ENCODE assay signal across 23 mouse cellular contexts in genomic region chr11:3212526-3212925, GRCm38 (mm10).
"Had no signal": no experiment of that assay in that cellular context is flagged by ENCODE, and none has a peak within 500 bp of the region (broad histone marks: within the 10 kb centered on the region; RNA-seq: fewer than 3 reads in every experiment).

No protein-coding gene starts in this region.

- ATAC-seq: liver, embryonic 12.5 days; midbrain, embryonic 13.5 days; midbrain, embryonic 16.5 days had no signal

- H3K27me3 ChIP-seq: kidney, embryonic 15.5 days; limb, embryonic 13.5 days; liver, embryonic 12.5 days; liver, embryonic 15.5 days; lung, embryonic 15.5 days; megakaryocyte, embryonic 14.5 days; midbrain, embryonic 13.5 days; neural tube, embryonic 13.5 days had no signal

- H3K4me3 ChIP-seq: kidney, embryonic 15.5 days; limb, embryonic 10.5 days; limb, embryonic 13.5 days; liver, embryonic 12.5 days; liver, embryonic 15.5 days; lung, embryonic 15.5 days; megakaryocyte, embryonic 14.5 days; midbrain, embryonic 10.5 days; midbrain, embryonic 13.5 days; myocyte; neural tube, embryonic 13.5 days had no signal

- H3K4me2 ChIP-seq: kidney, embryonic 15.5 days; limb, embryonic 13.5 days; liver, embryonic 12.5 days; liver, embryonic 15.5 days; lung, embryonic 15.5 days; midbrain, embryonic 13.5 days; neural tube, embryonic 13.5 days had no signal

- DNase-seq: kidney, postnatal 10 days; kidney, postnatal 4 days; liver; lung, adult 18-20 months; lung, postnatal 10 days; lung, postnatal 36 days; retina, postnatal 1 day; right cerebral cortex, postnatal 25 days; thymus, adult 2 months; thymus, postnatal 14 days; thymus, postnatal 4 days had no signal

- H3K9me3 ChIP-seq: kidney, embryonic 15.5 days; limb, embryonic 10.5 days; limb, embryonic 13.5 days; liver, embryonic 12.5 days; liver, embryonic 15.5 days; lung, embryonic 15.5 days; megakaryocyte, embryonic 14.5 days; midbrain, embryonic 10.5 days; midbrain, embryonic 13.5 days; neural tube, embryonic 13.5 days had no signal

- H3K9ac ChIP-seq: kidney, embryonic 15.5 days; limb, embryonic 13.5 days; liver, embryonic 12.5 days; liver, embryonic 15.5 days; lung, embryonic 15.5 days; midbrain, embryonic 13.5 days; neural tube, embryonic 13.5 days had no signal

- H3K4me1 ChIP-seq: kidney, embryonic 15.5 days; limb, embryonic 10.5 days; limb, embryonic 13.5 days; lung, embryonic 15.5 days; midbrain, embryonic 10.5 days; midbrain, embryonic 13.5 days; neural tube, embryonic 13.5 days had no signal

- H3K27ac ChIP-seq: kidney, embryonic 15.5 days; limb, embryonic 10.5 days; limb, embryonic 13.5 days; liver, embryonic 12.5 days; liver, embryonic 15.5 days; lung, embryonic 15.5 days; midbrain, embryonic 10.5 days; midbrain, embryonic 13.5 days; neural tube, embryonic 13.5 days had no signal
